Mouse (Mus musculus) liver, postnatal 0 days (tissue): ENCODE measurements around the gene Slc4a4.

Experiments
- CTCF ChIP-seq: sonication (generic); IDR thresholded peaks from 2 replicates; pipeline ENCODE4 v1.5.1; 2016; ENCODE audit warnings: antibody characterized with exemption, low read depth
- EP300 ChIP-seq: IDR thresholded peaks from 2 replicates; pipeline ENCODE4 v1.6.1; 2016; ENCODE audit warnings: antibody characterized with exemption, low read depth, mild to moderate bottlenecking

- no peak for TF ChIP-seq CTCF
- no peak for TF ChIP-seq EP300
Measured at GRCm38 (mm10) chr5:89251806-89252205, 365.2 kb downstream of the Slc4a4 start.
